Mouse (Mus musculus): ENCODE measurements around the gene Plxna4. TPM values are rescaled to one million over a fixed set of nuclear protein-coding genes. Genes with fewer than 3 reads are reported as not detected.

Plxna4 gene
- polyA plus RNA-seq, 1 experiment from 2014 or later, result 5.6 TPM

- H3K4me2 ChIP-seq (replicated peaks), result no peak overlapping the region
- H3K9me3 ChIP-seq, result no peaks in the 10 kb centered on the region
- WGBS, result 64% methylated on average over 5 of the region's 5 CpGs
- ATAC-seq (ENCODE audit: low FRiP score, low read depth), result no peak
- no peaks in the 10 kb centered on the region for H3K27me3 ChIP-seq
- no peak overlapping the region for H3K9ac ChIP-seq (replicated peaks)
- H3K4me3 ChIP-seq, result no peak overlapping the region
- no peak overlapping the region for H3K27ac ChIP-seq (replicated peaks)
- H3K4me1 ChIP-seq, result peaks cover 6% of the 10 kb centered on the region
- no peaks in the 10 kb centered on the region for H3K36me3 ChIP-seq
Observed at GRCm38 (mm10) chr6:32469196-32469595, 118.8 kb downstream of the Plxna4 start.

DNA sequence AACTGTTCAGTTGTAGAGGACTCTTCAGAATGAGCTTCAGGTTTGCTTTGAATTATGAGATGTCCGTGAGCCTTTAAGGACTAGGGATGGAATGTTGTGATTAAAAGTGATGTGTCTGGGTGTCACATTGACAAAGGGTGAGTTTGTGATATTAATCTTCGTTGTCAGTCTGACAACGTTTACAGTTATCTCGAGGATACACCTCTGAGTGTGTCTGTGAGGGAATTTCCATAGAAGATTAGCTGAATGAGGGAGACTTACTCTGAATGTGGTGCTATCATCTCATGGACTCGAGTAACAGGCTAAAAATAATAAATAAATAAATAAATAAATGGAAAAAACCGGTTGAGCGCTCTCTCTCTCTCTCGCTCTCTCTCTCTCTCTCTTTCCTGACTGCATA lies 122.9 kb downstream of the Plxna4 start:
- Histone ChIP-seq H3K4me1 (peaks cover 11% of the 10 kb centered on the region), H3K27me3 (no peaks in the 10 kb centered on the region; the same call in 1 of the 2 replicates), H3K27ac (replicated peaks) (no peak overlapping the region), H3K4me2 (replicated peaks) (no peak overlapping the region), H3K9me3 (no peaks in the 10 kb centered on the region), H3K36me3 (no peaks in the 10 kb centered on the region), H3K9ac (replicated peaks) (no peak overlapping the region), H3K4me3 (no peak overlapping the region)
- no peak for ATAC-seq (ENCODE audit: low FRiP score, low read depth)
- 86% methylated on average over 8 of the region's 8 CpGs for WGBS

DNA sequence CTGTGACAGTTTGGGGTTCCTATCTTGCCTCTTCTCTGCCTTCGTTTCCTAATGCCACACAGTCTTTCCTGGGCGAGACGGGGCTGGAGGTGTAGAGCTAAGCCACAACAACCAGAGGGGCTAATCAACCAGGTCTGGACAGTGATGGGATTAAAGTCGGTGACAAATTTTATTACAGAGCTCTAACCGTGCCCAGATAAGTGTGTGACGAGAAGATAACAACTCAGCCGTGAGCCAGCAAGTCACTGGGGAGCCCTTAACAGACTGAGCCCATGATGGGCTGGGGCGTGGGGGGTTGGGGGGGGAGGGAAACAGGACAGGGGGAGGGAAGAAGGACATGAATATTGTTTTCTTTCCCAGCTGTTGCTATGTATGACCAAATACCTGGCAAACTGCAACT lies 123.4 kb downstream of the Plxna4 start:
- H3K27me3 ChIP-seq, result no peaks in the 10 kb centered on the region; the same call in 1 of the 2 replicates
- H3K9ac ChIP-seq (replicated peaks), result no peak overlapping the region
- no peak overlapping the region for H3K4me3 ChIP-seq
- no peak for ATAC-seq (ENCODE audit: low FRiP score, low read depth)
- 47% methylated on average over 8 of the region's 8 CpGs for WGBS
- no peaks in the 10 kb centered on the region for H3K36me3 ChIP-seq
- no peaks in the 10 kb centered on the region for H3K9me3 ChIP-seq
- peaks cover 11% of the 10 kb centered on the region for H3K4me1 ChIP-seq
- H3K27ac ChIP-seq (replicated peaks), result no peak overlapping the region
- no peak overlapping the region for H3K4me2 ChIP-seq (replicated peaks)

DNA sequence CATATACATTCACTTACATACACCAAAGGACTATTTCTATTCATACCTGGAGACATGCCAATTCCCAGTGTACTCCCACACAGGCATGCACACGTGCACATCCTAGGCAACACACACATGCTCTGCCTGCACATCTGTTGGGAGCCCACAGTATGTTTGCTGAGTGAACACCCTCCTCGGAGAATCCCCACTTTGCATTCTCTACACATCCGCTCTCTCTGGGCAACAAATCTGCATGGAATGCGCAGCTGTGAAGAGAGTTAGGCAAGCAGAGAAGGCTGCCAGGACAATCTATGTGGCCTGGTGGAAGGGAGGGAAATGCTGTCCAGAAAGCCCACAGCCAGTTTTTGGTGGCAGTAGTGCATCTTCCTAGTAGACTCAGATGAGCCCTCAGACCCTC lies 123.9 kb downstream of the Plxna4 start:
- H3K4me1 ChIP-seq, result peaks cover 11% of the 10 kb centered on the region
- no peaks in the 10 kb centered on the region for H3K9me3 ChIP-seq
- no peaks in the 10 kb centered on the region for H3K36me3 ChIP-seq
- no peak overlapping the region for H3K27ac ChIP-seq (replicated peaks)
- H3K4me3 ChIP-seq, result no peak overlapping the region
- H3K27me3 ChIP-seq, result no peaks in the 10 kb centered on the region; the same call in 1 of the 2 replicates
- no peak overlapping the region for H3K9ac ChIP-seq (replicated peaks)
- ATAC-seq (ENCODE audit: low FRiP score, low read depth), result no peak
- 64% methylated on average over 4 of the region's 4 CpGs for WGBS
- H3K4me2 ChIP-seq (replicated peaks), result no peak overlapping the region

- H3K4me2 ChIP-seq (replicated peaks), result no peak overlapping the region
- no peak for ATAC-seq (ENCODE audit: low FRiP score, low read depth)
- peaks cover 11% of the 10 kb centered on the region for H3K4me1 ChIP-seq
- no peaks in the 10 kb centered on the region for H3K36me3 ChIP-seq
- H3K9ac ChIP-seq (replicated peaks), result no peak overlapping the region
- H3K9me3 ChIP-seq, result no peaks in the 10 kb centered on the region
- H3K4me3 ChIP-seq, result no peak overlapping the region
- no peak overlapping the region for H3K27ac ChIP-seq (replicated peaks)
- no peaks in the 10 kb centered on the region; the same call in 1 of the 2 replicates for H3K27me3 ChIP-seq
- WGBS, result 86% methylated on average over 8 of the region's 8 CpGs
Observed at GRCm38 (mm10) chr6:32460400-32460799, 127.6 kb downstream of the Plxna4 start.

- 71% methylated on average over 3 of the region's 3 CpGs for WGBS
- ATAC-seq (ENCODE audit: low FRiP score, low read depth), result no peak
- H3K27me3 ChIP-seq, result no peaks in the 10 kb centered on the region
- H3K27ac ChIP-seq (replicated peaks), result no peak overlapping the region
- H3K9ac ChIP-seq (replicated peaks), result no peak overlapping the region
- no peak overlapping the region for H3K4me3 ChIP-seq
- no peak overlapping the region for H3K4me2 ChIP-seq (replicated peaks)
- H3K9me3 ChIP-seq, result no peaks in the 10 kb centered on the region
- no peaks in the 10 kb centered on the region for H3K4me1 ChIP-seq
- no peaks in the 10 kb centered on the region for H3K36me3 ChIP-seq
Observed at GRCm38 (mm10) chr6:32456641-32457040, 131.4 kb downstream of the Plxna4 start.

DNA sequence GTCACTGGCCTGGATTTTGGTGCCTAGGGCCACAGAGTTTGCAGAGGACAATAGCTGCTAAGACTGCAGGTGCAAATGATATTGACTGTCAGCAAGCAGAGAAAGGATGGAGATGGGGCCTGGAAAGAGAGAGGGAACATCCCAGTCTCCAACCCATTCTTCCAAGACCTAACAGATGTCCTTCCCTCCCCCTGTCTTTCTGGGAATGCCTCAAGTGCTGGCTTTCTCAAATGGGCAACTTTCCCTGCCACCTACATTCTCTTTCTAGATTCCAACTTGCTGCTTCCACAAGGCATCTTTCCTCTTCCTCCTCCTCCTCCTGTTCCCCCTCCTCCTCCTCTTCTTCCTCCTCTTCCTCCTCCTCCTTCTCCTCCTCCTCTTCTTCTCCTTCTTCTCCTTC lies 136.1 kb downstream of the Plxna4 start:
- H3K27ac ChIP-seq (replicated peaks), result no peak overlapping the region
- no peak overlapping the region for H3K9ac ChIP-seq (replicated peaks)
- no peaks in the 10 kb centered on the region for H3K9me3 ChIP-seq
- no peaks in the 10 kb centered on the region for H3K27me3 ChIP-seq
- no peak overlapping the region for H3K4me2 ChIP-seq (replicated peaks)
- no peaks in the 10 kb centered on the region for H3K4me1 ChIP-seq
- no peaks in the 10 kb centered on the region for H3K36me3 ChIP-seq
- ATAC-seq (ENCODE audit: low FRiP score, low read depth), result no peak
- no peak overlapping the region for H3K4me3 ChIP-seq

DNA sequence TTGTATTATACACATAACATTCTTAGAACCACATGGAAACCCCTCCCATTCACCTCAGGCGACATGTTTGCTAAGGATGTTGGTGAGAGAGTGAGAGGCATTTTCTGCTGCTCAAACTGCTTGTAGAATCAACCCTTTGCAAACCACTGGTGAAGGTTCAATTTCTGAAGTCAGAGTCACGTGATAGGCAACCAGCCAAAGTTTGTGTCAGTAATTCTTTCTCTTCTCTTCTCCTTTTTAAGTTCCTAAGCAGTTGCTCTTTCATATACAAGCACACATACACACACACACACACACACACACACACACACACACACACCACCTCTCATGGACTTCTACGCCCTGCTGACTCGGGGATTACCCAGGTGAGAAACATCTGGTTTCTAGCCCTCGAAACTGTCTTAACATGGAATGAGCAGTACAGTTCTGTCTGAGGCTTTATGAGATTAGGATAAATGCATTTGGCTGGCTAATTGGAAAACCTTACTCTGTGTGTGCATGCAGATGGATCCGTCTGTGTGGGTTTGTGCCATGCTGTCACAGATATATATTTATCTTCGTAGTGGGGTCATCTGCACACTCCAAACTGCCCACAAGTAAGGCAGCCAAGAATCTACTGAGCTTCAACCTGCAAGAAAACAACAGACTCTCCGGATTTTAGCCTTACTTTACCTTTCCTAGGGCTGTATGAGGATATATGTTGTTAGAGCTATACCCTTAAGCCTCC lies 138.6 kb downstream of the Plxna4 start:
- Histone ChIP-seq H3K27me3 (no peaks in the 10 kb centered on the region), H3K9me3 (no peaks in the 10 kb centered on the region), H3K4me3 (no peak overlapping the region), H3K36me3 (no peaks in the 10 kb centered on the region), H3K4me1 (no peaks in the 10 kb centered on the region), H3K27ac (replicated peaks) (no peak overlapping the region), H3K9ac (replicated peaks) (no peak overlapping the region), H3K4me2 (replicated peaks) (no peak overlapping the region)
- WGBS, result 91% methylated on average over 8 of the region's 8 CpGs
- no peak for ATAC-seq (ENCODE audit: low FRiP score, low read depth)

DNA sequence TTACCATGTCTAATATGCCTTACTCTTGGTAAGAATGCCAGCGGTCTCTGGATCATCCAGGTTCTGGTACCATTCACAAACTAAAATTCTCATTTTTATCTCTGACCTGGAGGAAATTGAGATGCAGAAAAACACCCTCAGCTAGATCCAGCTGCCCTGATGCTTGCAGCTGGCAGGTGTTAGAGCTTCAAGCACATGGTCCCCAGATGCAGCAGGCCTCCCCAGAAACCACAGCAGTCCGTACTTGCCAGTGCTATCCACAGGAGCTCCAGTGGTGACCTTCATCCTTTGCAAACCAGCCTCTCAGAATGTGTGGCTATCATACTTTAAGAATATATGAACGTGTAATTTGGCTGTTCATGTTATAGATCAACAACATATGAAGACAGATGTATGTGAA lies 139.2 kb downstream of the Plxna4 start:
- Histone ChIP-seq H3K9me3 (no peaks in the 10 kb centered on the region), H3K27me3 (no peaks in the 10 kb centered on the region), H3K36me3 (no peaks in the 10 kb centered on the region), H3K27ac (replicated peaks) (no peak overlapping the region), H3K9ac (replicated peaks) (no peak overlapping the region), H3K4me1 (no peaks in the 10 kb centered on the region), H3K4me2 (replicated peaks) (no peak overlapping the region), H3K4me3 (no peak overlapping the region)
- ATAC-seq (ENCODE audit: low FRiP score, low read depth), result no peak
- 87% methylated on average over 3 of the region's 3 CpGs for WGBS

- Histone ChIP-seq H3K27me3 (no peaks in the 10 kb centered on the region), H3K4me2 (replicated peaks) (no peak overlapping the region), H3K4me3 (no peak overlapping the region), H3K36me3 (no peaks in the 10 kb centered on the region), H3K9ac (replicated peaks) (no peak overlapping the region), H3K9me3 (no peaks in the 10 kb centered on the region), H3K4me1 (no peaks in the 10 kb centered on the region), H3K27ac (replicated peaks) (no peak overlapping the region)
- 86% methylated on average over 4 of the region's 4 CpGs for WGBS
- no peak for ATAC-seq (ENCODE audit: low FRiP score, low read depth)
Observed at GRCm38 (mm10) chr6:32446276-32446675, 141.7 kb downstream of the Plxna4 start.

DNA sequence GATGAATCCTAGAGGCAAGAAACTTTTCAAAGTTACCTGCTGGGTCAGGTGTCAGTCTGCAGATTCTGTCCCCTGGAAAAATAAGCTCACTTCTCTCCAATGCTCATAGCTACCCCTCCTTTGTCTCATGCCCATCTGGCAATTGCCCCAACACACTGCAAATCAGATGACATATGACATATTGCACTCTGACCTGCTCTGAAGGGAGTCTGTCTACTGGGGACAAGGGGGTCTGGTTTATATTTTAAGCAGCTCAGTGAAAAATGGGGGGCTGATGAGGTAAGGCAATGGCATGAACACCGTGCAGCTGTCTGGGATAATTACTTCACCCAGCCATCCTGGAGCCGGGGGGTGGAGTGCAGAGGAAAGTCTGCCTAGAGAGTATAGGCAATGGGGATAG lies 142.7 kb downstream of the Plxna4 start:
- Histone ChIP-seq H3K4me3 (no peak overlapping the region), H3K4me2 (replicated peaks) (no peak overlapping the region), H3K27me3 (no peaks in the 10 kb centered on the region), H3K27ac (replicated peaks) (no peak overlapping the region), H3K9me3 (no peaks in the 10 kb centered on the region), H3K9ac (replicated peaks) (no peak overlapping the region), H3K4me1 (no peaks in the 10 kb centered on the region), H3K36me3 (no peaks in the 10 kb centered on the region)
- ATAC-seq (ENCODE audit: low FRiP score, low read depth), result no peak
- WGBS, result 78% methylated on average over 2 of the region's 2 CpGs

GRCm38 (mm10) chr6:32444393-32444792 lies 143.6 kb downstream of the Plxna4 start:
- Histone ChIP-seq H3K36me3 (no peaks in the 10 kb centered on the region), H3K9me3 (no peaks in the 10 kb centered on the region), H3K4me2 (replicated peaks) (no peak overlapping the region), H3K27ac (replicated peaks) (no peak overlapping the region), H3K4me3 (no peak overlapping the region), H3K9ac (replicated peaks) (no peak overlapping the region), H3K4me1 (no peaks in the 10 kb centered on the region), H3K27me3 (no peaks in the 10 kb centered on the region)
- ATAC-seq (ENCODE audit: low FRiP score, low read depth), result no peak
- WGBS, result 76% methylated on average over 2 of the region's 2 CpGs

- no peak for ATAC-seq (ENCODE audit: low FRiP score, low read depth)
- no peaks in the 10 kb centered on the region for H3K36me3 ChIP-seq
- H3K27me3 ChIP-seq, result no peaks in the 10 kb centered on the region
- H3K9ac ChIP-seq (replicated peaks), result no peak overlapping the region
- H3K9me3 ChIP-seq, result no peaks in the 10 kb centered on the region
- 93% methylated on average over 1 of the region's 1 CpGs for WGBS
- H3K4me2 ChIP-seq (replicated peaks), result no peak overlapping the region
- no peak overlapping the region for H3K4me3 ChIP-seq
- H3K4me1 ChIP-seq, result no peaks in the 10 kb centered on the region
- H3K27ac ChIP-seq (replicated peaks), result no peak overlapping the region
Observed at GRCm38 (mm10) chr6:32443679-32444078, 144.3 kb downstream of the Plxna4 start.
